Mouse (Mus musculus) thymus, adult 18-20 months (tissue): ENCODE data around the gene Pde2a.

Experiments used
- DNase-seq, 2 experiments: peaks; one replicate each; pipeline ENCODE4 v3.0.0; 2022; ENCODE audit warnings: mixed read lengths in 2 of 2

The Pde2a gene

DNA sequence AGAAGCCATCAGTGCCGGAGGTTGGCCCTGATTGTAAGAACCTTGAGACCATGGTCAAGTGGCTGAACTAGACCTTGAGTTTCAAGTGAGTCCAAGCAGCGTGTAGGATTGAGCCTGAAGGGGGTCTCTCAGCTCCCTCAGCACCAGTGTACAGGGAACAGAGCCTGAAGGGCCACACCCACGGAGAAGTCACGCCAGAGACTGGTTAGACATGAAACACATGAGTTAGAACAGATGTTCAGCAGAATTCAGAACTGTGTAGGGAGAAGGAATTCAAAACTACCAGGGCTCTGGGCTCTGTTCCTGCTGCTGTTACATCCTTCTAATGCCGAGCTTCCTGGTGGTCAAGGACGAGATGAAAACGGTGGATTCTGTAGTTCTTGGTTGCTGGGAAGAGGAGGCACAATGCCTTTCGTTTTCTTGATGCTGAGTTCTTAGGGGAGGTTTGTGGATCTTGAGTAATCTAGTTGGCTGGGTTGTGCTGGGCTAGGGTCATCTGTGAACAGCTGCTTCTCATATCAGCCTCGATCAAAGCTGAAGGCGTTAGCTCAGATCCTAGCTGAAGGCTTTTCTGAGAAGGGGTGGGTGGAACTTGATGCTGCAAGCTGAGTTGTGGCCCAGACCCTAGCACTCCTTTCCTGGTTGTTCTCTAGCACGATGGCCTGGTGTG lies 11.1 kb upstream of the Pde2a start, which contains the start of gene Gm45837:
Gene Gm45837, plus strand, starts transcription at position 620 of the 670 bp plus-strand sequence.
- no peak for DNase-seq

DNA sequence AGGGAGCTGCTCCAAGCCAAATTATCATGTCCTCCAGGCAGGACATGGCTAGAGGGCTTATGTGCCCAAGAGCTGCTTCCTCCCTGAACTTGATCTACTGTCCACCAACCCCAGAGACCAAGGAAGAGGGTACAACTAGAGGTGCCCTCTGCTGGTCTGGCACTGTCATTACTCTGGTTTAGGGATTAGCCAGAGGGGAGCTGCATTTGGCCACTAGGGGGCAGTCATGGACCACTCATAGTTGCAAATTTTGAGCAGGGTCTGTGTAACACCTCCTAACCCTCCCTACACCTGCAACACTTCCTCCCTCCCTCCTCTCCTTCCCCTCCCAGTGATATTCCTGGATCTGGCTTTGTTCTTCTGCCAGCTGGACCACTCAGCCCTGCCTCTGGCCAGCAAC lies 8.7 kb upstream of the Pde2a start:
- peak; percentile 57 to 62 for DNase-seq

DNA sequence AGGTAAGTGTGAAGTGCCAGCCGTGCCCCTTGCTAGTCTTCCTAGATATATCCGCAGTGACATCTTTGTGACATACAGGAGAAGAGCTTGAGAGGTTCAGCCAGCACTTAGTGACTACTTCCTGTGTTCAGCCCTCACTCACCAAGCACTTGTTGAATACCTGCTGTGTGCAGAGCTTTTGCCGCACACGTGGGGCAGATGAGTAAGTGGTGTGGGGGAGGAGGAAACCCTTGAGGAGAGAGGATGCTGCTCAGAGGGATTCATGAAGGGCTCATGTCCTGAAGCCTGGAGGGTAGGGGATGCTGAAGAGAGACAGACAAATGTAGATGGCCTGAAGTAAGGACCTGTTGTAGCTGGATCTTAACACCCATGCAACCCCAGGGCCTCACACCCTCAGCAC lies 7.3 kb upstream of the Pde2a start:
- no peak for DNase-seq

DNA sequence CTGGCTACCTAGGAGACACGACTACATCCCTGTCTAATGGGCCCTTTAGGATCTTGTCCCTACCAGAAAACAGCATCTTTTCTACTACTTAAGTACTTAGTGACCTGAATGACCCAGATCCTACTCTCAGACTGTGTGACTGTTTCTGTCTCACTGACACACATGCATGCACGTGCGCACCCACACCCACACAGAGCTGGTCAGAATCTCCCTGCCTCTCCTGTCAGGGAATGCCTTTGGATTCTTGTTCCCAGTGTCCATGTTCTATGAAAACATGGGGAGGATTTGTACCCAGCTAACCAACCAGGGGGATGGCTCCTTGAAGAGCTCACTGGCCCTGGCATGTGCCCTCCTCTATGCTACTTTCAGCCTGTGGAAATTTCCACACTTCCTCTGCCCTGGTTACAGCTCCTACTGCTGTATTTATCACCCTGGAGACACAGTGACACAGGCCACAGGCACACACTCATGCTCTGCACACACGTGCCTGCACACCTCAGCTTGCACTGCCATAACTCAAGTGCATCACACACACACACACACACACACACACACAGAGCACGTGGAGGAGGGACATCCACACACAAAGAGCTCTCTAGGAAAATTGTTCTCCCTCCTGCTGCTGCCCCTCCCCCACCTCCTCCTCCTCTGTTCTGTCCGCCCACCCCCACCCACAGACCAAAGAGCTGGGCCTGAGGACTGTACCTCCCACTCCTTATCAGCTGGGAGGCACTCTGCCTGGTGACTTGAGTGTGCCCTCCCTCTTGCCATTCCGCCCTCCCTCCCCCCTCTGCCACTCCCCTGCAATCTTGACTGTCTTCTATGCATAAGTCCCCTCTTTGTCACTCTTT lies 6.6 kb upstream of the Pde2a start:
- no peak for DNase-seq

DNA sequence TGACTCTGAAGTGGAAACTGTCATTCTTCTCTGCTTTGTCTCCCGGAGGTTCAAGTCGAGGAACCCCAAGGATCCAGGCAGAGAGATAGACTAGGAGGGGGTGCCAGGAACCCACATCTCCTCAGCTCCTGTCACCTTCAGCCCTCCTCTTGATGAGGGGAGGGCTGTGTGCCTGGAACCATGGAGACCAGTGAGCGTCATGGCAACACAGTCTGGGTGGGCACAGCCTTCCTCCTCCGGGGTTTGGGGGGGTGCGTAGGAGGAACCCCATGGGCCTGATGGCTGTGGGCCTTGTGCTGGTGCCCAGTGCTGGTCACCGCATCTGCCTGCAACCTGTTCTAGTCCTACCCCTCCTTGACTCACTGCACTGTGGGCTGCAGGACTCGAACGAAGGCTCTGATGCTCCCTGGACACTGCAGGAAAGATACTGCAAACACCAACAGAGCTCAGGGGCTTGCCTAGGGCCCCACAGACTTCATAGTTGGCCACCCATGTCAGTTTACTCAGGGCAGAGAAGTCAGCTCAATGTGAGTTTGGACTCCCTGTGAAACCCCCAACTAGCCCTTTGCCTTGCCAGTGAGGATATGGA lies 5.9 kb upstream of the Pde2a start:
- DNase-seq: peak in 1 of 2 experiments; percentile 5

DNA sequence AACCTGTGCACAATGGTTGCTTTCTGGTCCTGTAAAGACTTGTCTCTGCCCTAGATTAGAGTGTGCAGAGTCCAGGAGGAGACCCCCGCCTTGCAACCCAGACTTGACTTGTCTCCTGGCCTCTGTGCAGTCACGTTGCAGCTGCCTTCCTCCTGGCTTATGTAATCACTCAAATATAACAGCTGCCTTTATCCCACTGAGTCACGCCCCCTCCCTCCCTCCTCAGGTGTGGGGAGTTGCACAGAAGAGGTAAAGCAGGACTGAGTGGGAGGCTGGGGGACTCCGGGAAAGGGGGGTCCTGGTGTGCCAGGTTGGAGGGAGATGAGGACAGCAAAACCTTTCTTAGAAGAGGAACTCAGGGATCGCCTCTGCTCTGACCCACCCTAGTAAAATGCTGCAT lies 5.1 kb upstream of the Pde2a start:
- DNase-seq: no peak

DNA sequence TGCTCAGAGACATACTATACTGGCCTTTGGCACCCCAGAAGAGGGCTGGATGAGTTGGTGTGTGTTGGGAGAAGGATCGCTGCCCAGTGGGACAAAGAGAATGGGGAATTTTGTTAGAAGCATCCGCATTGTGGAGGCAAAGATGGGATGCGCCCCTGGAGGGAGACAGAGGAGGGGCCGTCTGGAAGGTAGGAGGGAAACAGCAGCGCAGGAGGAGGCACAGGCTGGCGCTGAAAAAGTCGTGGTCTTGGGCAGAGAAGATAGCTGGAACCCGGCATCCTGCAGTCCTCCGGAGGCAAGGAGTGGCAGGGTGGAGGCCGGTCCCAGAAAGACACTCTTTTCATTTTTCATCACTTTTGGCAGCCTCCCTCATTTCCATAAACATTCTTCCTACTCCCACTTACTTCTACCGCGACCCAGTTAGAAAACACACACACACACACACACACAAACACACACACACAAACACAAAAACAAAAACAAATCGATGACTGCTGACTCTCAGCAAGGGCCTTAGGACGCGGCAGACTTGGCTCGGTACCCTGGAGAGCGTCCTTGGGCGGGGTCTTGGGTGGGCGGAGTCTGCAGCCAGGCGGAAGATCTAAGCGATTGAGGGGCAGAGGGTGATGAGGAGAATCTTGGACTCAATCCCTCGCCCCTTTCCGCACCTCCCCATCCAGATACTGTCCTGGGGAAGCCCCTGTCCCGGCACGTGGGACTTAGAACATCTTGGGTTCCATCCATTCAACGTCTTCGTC lies 2.3 kb upstream of the Pde2a start:
- no peak for DNase-seq

DNA sequence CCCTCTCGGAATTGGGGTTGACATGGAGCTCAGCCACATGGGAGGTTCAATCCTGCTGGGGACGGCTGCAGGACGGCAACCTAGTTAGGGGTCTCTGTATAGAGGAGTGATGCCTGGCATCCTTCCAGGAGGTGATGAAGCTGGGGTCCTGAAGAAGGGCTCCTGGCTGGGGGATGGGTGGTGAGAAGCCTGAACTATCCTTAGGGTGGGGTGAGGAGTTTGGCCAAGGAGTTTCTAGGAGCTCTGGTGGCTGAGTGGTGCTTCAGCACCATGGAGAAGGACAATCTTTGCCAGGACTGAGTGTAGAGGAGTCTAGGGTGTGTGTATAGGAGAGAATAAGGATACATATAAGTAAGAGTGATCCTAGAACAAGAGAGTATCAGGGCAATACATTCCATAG lies 578 bp downstream of the Pde2a start:
- no peak for DNase-seq

DNA sequence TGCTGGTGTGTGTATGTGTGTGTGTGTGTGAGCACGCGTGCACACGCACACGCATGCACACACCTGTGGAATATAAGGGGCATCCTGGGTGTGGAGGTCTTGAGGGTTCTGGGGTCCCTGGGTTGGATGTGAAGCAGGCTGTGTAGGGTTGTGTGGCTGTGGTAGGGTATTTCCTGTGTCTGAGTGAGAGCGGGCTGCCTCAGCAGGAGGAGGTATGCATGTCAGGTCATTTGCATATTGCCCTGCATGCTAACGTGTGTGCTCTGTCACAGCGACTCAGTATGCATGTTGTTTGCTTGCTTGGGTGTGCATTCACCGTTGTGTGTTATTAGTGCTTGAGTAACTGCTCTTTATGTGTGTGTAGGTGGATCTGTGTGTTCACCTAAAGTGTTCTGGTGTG lies 1.2 kb downstream of the Pde2a start:
- no peak for DNase-seq

DNA sequence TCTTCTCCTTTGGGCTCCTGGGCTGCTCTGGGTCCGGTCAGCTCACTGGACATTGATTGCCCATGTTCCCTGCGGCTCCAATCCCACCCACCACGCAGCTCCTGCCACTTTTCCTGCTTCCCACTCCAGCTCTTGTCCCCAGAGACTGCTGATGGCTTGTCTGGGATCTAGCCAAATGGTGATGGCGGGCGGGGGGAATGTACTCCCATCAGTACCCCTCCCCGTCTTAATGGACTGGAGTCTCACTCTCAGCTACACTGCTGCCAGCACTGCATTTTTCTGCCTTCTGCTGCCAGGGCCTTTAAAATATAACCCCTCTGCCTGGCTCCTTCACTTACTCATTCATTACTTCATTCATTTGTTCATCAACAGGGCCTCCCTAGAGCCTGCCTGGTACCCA lies 2.5 kb downstream of the Pde2a start:
- no peak for DNase-seq

DNA sequence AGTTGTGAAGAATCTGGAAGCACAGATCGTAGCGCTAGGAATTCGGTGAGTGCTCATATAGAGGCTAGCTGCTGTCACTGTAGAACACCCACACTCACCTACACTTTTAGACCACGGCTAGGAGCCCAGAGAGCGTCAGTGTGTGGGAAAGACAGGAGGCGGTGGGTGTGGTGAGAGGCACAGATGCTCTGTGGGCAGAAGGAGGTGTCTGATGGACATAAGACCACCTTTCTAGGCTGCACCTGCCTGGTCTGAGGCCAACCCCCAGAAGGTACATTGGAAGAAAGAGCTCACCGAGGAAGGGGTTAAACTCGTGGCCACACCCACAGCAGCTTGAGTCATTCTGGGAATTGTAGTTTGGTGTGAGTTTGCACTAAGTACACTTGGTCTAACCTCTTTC lies 5.2 kb downstream of the Pde2a start:
- no peak for DNase-seq

DNA sequence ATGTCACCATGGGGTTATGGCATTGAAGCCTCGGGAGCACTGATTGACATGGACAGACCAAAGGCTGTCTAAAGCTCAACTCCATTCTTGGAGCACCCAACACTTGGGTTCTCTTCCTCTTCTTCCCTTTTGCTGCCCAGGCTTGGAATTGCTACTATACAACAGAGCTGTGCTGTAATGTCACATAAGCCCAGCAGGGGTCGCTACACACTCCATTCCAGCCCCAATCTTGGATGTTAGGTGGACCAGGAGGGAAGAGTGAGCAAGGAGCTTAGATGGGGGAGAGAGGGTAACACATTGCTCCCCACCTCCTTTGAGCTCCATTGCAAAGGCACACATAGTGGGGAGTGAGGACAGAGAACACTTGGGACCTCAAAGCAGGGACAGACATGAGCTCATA lies 6.2 kb downstream of the Pde2a start:
- DNase-seq: no peak

DNA sequence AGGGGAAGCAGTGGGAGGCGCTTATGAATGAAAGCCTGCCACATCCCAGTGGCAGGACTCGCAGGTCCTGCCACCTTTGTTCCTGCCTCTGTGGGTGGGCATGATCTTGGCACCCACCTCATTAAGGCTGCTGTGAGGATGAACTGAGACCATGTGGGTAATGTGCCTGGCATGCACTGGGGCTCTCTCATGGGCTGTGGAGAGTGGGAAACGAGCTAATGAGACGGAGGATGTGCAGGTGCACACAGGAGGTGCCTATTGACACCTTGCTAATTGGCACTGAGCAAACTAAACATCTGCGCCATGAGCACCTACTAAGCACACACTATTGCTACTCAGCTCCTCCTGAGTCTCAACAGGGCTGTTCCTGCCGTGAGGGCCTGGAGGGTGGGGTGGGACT lies 13.5 kb downstream of the Pde2a start:
- no peak for DNase-seq

DNA sequence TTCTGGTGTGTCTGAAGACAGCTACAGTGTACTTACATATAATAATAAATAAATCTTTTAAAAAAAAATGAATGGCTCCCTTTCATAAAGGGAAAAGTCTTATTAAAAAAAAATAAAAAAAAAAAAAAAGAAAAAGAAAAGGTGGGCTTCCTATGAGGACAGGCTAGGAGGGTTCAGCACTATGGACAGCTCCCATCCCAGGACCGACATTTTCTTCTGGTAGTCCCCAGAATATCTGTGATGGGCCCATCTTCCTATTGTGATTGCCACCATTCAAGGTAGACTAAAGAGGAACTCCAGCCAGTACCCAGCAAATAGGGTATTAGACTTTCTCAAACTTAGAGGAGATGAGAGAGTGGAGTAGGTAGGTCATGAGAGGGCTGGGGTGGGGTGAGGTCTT lies 16.4 kb downstream of the Pde2a start:
- DNase-seq: no peak

DNA sequence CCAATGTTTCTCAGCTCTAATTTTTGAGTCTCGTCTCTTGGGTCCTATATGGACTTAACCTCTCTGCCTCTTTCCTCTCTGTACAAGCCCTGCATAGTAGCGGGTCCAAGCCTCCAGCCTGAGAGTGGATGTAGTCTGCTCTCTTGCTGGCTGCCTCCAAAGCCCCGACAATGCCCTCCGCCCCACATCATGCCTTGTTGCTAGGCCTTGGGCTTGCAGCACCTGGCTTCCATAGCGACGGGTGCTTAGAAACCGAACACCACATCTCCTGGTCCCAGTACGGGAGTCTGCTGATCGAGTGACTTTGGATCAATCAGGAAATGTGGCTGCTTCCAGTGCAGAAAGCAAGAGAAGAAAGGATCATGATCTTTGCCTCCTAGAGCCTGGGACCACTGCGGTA lies 21.6 kb downstream of the Pde2a start:
- no peak for DNase-seq

DNA sequence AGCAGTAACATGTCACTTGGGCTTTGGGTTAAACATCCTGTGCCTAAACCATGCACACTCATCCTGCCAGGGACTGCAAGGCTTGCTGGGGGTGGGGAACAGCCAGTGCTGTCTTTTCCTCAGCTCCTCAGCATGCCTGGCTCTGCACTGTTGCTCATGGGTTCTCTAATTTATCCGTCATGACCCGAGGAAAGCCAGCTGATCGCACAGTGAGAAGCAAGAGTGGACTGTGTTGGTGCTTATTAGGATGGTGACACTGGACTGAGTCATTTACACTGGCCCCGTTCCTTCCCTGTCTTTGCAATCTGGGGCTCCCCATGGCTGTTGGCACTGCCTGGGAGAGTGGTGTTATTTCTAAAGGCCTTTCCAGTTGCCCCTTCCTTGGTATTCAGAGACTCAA lies 22.7 kb downstream of the Pde2a start:
- DNase-seq: no peak

DNA sequence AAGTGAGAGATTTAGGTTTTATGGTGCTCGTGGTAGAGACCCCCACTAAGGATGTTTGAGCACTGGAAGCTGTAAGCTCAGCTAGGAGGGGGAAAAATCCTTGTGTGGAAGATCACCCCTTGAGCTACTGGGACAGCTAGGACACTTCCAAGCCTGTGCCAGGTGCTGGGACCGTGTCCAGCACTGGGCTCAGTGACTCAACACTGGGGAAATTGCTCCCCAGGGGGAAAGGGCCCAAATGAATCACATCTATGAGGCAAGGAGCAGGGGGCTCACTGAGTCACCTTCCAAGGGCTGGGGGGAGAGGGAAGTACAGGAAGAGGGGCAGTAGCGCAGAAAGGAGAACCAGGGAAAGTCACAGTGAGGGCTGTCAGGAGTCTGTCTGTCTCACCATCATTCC lies 28.4 kb downstream of the Pde2a start:
- DNase-seq: no peak

DNA sequence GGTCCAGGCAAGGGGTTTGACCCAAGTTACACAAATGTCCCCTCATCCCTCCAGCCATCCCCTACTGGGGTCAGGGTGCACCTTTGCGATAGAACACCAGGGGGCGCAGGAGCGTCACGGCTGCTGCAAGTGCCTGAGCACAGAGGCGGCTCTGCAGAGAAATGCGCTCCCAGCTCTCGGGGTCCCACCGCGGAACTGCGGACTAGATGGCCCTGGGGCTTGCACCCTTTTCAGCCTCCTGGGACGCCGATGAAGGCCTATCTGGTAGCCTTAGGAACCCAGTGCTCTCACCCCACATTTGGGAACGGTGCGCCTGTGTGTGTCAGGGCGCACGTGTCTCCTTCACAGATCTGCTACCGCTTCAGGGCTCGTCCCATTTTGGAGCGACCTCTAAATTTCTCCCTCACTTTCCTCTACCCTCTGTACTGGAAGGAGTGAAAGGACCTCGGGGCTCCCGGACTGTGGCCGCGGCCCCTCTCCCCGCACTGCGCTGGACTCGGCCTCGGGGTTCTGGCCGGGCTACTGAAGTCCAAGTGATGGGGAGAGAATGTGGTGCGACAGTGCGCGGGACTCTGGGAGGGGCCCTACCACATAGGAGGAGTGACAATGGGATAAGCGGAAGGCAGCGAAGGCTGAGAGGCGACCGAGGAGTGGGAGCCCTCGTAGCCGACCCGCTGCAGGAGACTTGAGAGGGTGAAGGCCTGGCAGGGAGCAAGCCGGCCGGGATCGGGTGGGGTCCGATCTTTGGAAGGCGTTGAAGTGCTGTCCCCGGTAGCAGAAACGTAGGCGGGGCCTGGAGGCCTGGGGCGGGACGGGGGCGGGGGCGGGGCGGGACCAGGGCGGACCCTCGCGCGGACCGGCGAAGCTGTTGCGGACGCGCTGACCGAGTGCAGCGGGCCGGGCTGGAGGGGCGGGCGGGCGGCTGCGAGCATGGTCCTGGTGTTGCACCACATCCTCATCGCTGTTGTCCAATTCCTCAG lies 29.2 kb downstream of the Pde2a start:
- peak; percentile 62 to 64 for DNase-seq

DNA sequence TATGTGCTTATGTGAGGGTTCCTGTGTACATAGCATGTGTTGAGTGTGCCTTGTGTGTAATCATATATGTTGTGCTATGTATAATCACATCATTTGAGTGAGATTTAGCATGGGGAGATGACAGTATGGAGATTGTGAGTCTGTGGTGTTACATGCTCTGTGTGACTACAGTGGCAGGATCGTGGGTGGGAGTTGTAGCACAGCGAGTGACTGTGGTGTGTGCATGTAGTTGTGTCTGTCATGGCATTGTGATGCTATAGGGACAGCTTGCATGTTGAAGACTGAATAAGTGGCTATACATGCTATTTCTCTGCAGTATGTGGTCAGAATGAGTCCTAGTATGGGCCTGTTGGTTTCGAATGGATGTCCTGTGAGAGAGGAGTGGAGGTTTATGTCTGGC lies 31.2 kb downstream of the Pde2a start:
- DNase-seq: no peak

DNA sequence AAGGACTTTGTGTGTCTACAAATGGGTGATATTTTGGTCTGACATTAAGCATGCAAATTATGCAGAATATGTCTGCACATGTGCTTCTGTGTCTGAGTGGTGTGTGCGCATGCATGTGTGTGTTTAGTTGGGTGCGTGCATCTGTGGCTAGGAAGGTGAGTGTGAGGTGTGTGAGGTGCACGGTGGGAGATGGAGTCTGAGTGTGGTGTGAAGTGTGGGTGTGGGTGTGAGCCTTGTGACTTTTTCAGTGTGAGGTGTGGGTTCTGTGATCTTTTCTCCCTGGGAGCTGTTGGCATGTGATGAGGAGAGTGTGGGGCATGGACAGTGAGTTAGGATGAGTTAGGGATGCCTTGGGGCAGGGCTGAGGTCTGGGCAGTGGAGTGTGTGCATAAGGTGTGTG lies 31.8 kb downstream of the Pde2a start:
- no peak for DNase-seq

DNA sequence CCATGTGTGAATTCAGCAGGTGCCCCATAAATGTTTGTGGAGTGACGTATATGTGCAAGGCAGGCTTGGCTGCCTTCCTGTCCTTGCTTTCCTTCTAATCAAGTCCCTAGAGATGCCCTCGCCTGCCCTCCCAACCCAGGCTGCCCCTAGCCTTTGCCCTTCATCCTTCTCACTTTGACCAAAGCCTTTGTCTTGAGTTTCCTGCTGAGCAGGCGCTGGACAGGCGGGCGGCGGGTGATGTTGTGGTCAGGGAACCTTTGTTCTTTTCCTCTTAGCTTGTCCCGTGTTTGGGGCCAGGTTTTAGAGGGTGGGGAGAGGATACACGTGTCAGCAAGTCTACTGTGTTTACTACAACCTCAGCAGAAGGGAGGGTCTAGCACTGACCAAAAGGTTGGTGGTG lies 32.2 kb downstream of the Pde2a start:
- DNase-seq: no peak

DNA sequence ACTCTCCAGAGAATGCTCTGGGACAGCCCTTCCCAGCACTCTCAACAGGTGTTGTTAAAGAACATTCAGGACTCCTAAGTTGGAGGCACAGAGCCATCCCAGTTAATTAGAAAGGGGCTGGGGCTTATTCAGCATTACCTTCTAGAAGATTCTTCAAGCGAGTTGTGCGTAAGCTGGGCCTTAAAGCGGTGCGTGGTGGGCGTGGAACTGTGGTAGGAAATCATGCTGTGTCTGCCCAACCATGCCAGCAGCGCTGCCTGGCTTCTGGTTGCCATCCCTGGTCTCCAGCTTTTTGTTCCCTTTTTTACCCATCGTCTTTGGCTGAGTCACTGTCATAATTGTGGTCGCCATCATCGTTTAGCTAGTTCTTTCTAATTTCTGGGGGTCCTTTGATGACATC lies 33.0 kb downstream of the Pde2a start:
- DNase-seq: no peak
